Mouse (Mus musculus): ENCODE data around the gene Adck1. TPM values are rescaled to one million over a fixed set of nuclear protein-coding genes. Genes with fewer than 3 reads are reported as not detected.

Gene Adck1
- polyA plus RNA-seq, 1 experiment from 2014 or later = 15.1 TPM

DNA sequence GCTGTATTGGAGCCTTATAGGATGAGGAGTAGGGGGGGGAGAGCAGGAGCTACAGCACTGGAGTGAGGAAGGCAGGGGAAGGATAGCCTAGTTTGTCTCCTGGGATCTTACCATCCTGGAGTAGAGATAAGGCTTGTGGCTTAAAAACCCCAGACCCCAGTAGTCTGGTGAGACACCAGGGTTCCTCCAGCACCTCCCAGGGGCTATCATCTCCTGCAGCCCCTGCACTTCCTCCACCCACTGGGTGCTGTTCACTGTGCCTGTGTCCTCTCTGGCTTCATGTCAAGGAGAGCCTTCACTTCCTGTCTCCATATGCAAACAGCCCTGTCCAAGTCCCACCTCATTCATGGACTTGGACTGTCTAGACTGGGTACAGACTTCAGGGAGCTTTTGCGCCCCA, 96.7 kb downstream of the Adck1 start:
- Histone ChIP-seq H3K9ac (ENCODE audit: low read depth, low read length) (no peak overlapping the region), H3K4me2 (ENCODE audit: low read depth, low read length) (no peak overlapping the region), H3K9me3 (ENCODE audit: control insufficient read depth, low read length) (no peaks in the 10 kb centered on the region), H3K4me1 (ENCODE audit: control insufficient read depth, insufficient read depth, low read length) (no peaks in the 10 kb centered on the region), H3K4me3 (ENCODE audit: low read depth, low read length) (no peak overlapping the region), H3K27ac (replicated peaks; ENCODE audit: low read depth, low read length) (no peak overlapping the region), H3K27me3 (replicated peaks; ENCODE audit: control insufficient read depth, insufficient read depth, low read length) (no peaks in the 10 kb centered on the region), H3K36me3 (ENCODE audit: control insufficient read depth, insufficient read depth, low read length) (no peaks in the 10 kb centered on the region)
- no peak for DNase-seq (ENCODE audit: low spot score)
- no peak for ATAC-seq (ENCODE audit: low read depth)
- WGBS = 96% methylated on average over 1 of the region's 1 CpGs

DNA sequence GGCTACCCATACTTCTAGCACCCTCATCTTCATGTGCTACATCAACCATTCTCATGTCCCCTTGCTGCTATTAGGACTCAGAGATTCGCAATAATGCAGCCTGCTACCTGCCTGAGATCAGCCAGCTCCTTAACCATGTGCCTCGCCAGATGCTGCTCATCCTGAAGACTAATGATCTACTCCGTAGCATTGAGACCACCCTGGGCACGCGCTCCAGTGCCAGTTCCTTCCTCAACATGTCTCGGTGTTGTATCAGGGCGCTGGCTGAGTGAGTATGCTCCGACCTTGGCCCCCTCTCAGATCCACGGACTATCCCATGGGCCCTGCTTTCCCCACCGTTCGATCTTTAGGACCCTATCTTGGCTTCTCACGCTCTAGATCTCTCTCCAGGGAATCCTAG, 98.6 kb downstream of the Adck1 start:
- H3K9ac ChIP-seq (ENCODE audit: low read depth, low read length) = no peak overlapping the region
- no peak overlapping the region for H3K27ac ChIP-seq (replicated peaks; ENCODE audit: low read depth, low read length)
- H3K36me3 ChIP-seq (ENCODE audit: control insufficient read depth, insufficient read depth, low read length) = no peaks in the 10 kb centered on the region
- H3K4me3 ChIP-seq (ENCODE audit: low read depth, low read length) = no peak overlapping the region
- WGBS = 94% methylated on average over 12 of the region's 12 CpGs
- ATAC-seq (ENCODE audit: low read depth) (no peak), DNase-seq (ENCODE audit: low spot score) (no peak)
- no peaks in the 10 kb centered on the region for H3K27me3 ChIP-seq (replicated peaks; ENCODE audit: control insufficient read depth, insufficient read depth, low read length)
- no peaks in the 10 kb centered on the region for H3K4me1 ChIP-seq (ENCODE audit: control insufficient read depth, insufficient read depth, low read length)
- no peak overlapping the region for H3K4me2 ChIP-seq (ENCODE audit: low read depth, low read length)
- no peaks in the 10 kb centered on the region for H3K9me3 ChIP-seq (ENCODE audit: control insufficient read depth, low read length)

DNA sequence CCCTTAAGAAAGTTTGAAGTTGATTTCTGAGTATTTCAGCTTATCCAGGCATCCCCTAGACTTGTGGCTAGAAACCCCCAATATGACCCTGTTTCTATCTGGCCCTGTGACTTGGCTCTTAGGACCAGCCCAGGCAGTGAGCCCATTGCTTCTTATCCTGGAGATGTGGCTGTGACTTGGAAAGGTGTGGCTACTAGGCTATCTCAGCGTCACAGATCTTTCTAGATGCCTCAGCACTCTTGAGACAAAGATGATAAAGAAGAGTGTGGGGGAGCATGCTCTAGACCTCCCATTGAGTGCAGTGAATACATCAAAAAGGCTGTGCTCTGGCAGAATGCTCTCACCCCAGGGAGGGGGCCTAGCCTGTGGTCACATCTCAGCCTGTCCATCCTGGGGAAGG, 99.1 kb downstream of the Adck1 start:
- no peak overlapping the region for H3K9ac ChIP-seq (ENCODE audit: low read depth, low read length)
- H3K9me3 ChIP-seq (ENCODE audit: control insufficient read depth, low read length) = no peaks in the 10 kb centered on the region
- H3K36me3 ChIP-seq (ENCODE audit: control insufficient read depth, insufficient read depth, low read length) = no peaks in the 10 kb centered on the region
- H3K27ac ChIP-seq (replicated peaks; ENCODE audit: low read depth, low read length) = no peak overlapping the region
- 86% methylated on average over 1 of the region's 1 CpGs for WGBS
- H3K4me2 ChIP-seq (ENCODE audit: low read depth, low read length) = no peak overlapping the region
- no peaks in the 10 kb centered on the region for H3K27me3 ChIP-seq (replicated peaks; ENCODE audit: control insufficient read depth, insufficient read depth, low read length)
- H3K4me3 ChIP-seq (ENCODE audit: low read depth, low read length) = no peak overlapping the region
- DNase-seq (ENCODE audit: low spot score) (no peak), ATAC-seq (ENCODE audit: low read depth) (no peak)
- H3K4me1 ChIP-seq (ENCODE audit: control insufficient read depth, insufficient read depth, low read length) = no peaks in the 10 kb centered on the region

DNA sequence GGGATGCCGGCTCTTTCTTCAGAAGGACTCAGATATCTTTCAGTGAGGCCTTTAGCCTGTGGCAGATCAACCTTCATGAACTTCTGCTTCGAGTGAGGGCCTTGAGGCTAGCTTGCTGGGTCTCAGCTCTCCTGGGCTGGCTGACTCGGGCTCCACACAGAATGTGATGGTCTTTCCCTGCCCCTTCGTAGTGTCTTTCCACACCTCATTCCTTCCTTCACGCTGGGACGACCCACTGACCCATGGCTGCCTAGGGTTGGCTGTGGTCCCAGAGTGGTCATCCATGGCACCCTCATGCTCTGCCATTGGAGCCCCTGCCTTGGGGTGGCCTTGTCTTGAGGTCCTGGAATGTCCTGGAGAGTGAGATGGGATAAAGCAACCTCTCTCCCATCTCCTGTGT, 100.7 kb downstream of the Adck1 start:
- Histone ChIP-seq H3K36me3 (ENCODE audit: control insufficient read depth, insufficient read depth, low read length) (no peaks in the 10 kb centered on the region), H3K4me2 (ENCODE audit: low read depth, low read length) (no peak overlapping the region), H3K9me3 (ENCODE audit: control insufficient read depth, low read length) (no peaks in the 10 kb centered on the region), H3K4me3 (ENCODE audit: low read depth, low read length) (no peak overlapping the region), H3K4me1 (ENCODE audit: control insufficient read depth, insufficient read depth, low read length) (no peaks in the 10 kb centered on the region), H3K9ac (ENCODE audit: low read depth, low read length) (no peak overlapping the region), H3K27me3 (replicated peaks; ENCODE audit: control insufficient read depth, insufficient read depth, low read length) (no peaks in the 10 kb centered on the region), H3K27ac (replicated peaks; ENCODE audit: low read depth, low read length) (no peak overlapping the region)
- DNase-seq (ENCODE audit: low spot score) (no peak), ATAC-seq (ENCODE audit: low read depth) (no peak)
- WGBS = 90% methylated on average over 6 of the region's 6 CpGs

DNA sequence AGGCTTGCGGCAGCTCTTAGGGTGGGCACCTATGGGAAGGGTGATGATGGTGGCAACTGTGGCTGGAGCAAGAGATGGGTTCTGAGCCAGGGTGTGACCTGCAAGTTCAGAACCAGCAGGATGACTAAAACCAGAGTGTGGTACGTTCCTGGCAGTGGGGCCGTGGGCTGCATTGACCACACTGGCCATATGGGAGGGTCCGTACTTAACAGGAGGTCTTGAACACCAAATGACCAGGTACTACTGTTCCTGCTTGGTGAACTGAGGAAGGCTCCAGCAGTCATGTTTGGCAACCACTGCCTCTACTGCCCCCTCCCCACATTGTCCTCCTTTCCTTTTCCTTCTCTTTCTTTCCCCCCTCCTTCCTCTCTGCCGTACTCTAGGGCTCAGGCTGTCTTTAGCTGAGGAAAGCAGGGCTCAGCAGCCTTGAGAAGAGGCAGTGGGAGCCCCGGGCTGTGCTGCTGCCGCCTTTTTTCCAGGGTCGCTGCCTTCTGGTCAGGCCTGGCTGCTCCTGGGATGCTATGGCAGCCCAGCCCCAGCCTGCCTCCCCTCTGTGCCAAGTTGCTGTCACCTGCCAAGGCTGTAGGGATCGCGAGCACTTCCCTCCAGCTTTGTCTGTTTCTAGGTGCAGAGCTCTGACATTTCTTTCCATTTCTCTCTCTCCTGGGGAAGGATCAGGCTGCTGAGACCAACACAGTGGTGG, 103.4 kb downstream of the Adck1 start:
- Histone ChIP-seq H3K9ac (ENCODE audit: low read depth, low read length) (no peak overlapping the region), H3K27ac (replicated peaks; ENCODE audit: low read depth, low read length) (no peak overlapping the region), H3K4me2 (ENCODE audit: low read depth, low read length) (no peak overlapping the region), H3K27me3 (replicated peaks; ENCODE audit: control insufficient read depth, insufficient read depth, low read length) (no peaks in the 10 kb centered on the region), H3K9me3 (ENCODE audit: control insufficient read depth, low read length) (no peaks in the 10 kb centered on the region), H3K36me3 (ENCODE audit: control insufficient read depth, insufficient read depth, low read length) (no peaks in the 10 kb centered on the region), H3K4me1 (ENCODE audit: control insufficient read depth, insufficient read depth, low read length) (no peaks in the 10 kb centered on the region), H3K4me3 (ENCODE audit: low read depth, low read length) (no peak overlapping the region)
- DNase-seq (ENCODE audit: low spot score) (no peak), ATAC-seq (ENCODE audit: low read depth) (no peak; the same call in 1 of the 2 replicates)
- WGBS = 77% methylated on average over 9 of the region's 10 CpGs

DNA sequence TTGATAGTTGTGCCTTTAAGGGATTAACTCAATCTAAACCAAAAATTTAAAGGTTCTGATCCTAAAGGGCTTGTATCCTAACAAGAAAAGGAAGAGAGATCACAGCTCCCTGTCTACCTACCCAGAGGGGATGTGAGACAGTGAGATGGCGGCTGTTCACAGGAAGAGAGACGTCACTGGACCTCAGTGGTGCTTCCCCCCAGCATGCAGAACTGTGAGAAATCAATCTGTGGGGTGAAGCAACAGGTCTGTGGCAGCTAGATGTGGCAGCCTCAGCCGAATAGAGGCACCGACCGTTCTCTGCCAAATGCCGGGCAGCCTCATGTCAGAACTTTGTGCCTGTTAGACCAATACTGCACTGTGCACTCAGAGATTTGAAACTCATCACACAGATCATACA, 106.4 kb downstream of the Adck1 start:
- Histone ChIP-seq H3K36me3 (ENCODE audit: control insufficient read depth, insufficient read depth, low read length) (no peaks in the 10 kb centered on the region), H3K4me2 (ENCODE audit: low read depth, low read length) (no peak overlapping the region), H3K27me3 (replicated peaks; ENCODE audit: control insufficient read depth, insufficient read depth, low read length) (no peaks in the 10 kb centered on the region), H3K27ac (replicated peaks; ENCODE audit: low read depth, low read length) (no peak overlapping the region), H3K4me3 (ENCODE audit: low read depth, low read length) (no peak overlapping the region), H3K9ac (ENCODE audit: low read depth, low read length) (no peak overlapping the region), H3K4me1 (ENCODE audit: control insufficient read depth, insufficient read depth, low read length) (no peaks in the 10 kb centered on the region), H3K9me3 (ENCODE audit: control insufficient read depth, low read length) (no peaks in the 10 kb centered on the region)
- 80% methylated on average over 6 of the region's 6 CpGs for WGBS
- DNase-seq (ENCODE audit: low spot score) (no peak), ATAC-seq (ENCODE audit: low read depth) (no peak)

DNA sequence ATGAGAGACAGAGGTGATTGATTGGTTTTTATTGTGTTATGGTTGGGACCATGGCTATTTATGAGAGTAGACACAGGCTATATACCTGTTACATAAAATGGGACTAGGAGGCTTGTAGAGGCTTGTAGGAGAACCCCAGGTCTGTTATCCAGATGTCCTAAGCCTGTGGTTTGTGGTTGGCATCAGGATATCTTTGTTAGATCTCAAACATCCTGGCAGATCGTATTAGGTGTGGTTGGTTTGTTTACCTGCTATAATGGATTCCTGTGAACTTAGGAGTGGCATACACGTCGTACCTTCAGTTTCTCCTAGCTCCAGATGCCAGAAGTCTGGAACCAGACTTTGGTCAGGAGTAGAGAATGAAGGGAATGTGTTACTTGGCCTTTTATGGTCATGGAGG, 106.9 kb downstream of the Adck1 start:
- no peaks in the 10 kb centered on the region for H3K4me1 ChIP-seq (ENCODE audit: control insufficient read depth, insufficient read depth, low read length)
- H3K4me2 ChIP-seq (ENCODE audit: low read depth, low read length) = no peak overlapping the region
- no peak overlapping the region for H3K4me3 ChIP-seq (ENCODE audit: low read depth, low read length)
- no peaks in the 10 kb centered on the region for H3K9me3 ChIP-seq (ENCODE audit: control insufficient read depth, low read length)
- H3K27ac ChIP-seq (replicated peaks; ENCODE audit: low read depth, low read length) = no peak overlapping the region
- H3K36me3 ChIP-seq (ENCODE audit: control insufficient read depth, insufficient read depth, low read length) = no peaks in the 10 kb centered on the region
- ATAC-seq (ENCODE audit: low read depth) (no peak), DNase-seq (ENCODE audit: low spot score) (no peak)
- no peak overlapping the region for H3K9ac ChIP-seq (ENCODE audit: low read depth, low read length)
- H3K27me3 ChIP-seq (replicated peaks; ENCODE audit: control insufficient read depth, insufficient read depth, low read length) = no peaks in the 10 kb centered on the region
- WGBS = 61% methylated on average over 3 of the region's 3 CpGs

DNA sequence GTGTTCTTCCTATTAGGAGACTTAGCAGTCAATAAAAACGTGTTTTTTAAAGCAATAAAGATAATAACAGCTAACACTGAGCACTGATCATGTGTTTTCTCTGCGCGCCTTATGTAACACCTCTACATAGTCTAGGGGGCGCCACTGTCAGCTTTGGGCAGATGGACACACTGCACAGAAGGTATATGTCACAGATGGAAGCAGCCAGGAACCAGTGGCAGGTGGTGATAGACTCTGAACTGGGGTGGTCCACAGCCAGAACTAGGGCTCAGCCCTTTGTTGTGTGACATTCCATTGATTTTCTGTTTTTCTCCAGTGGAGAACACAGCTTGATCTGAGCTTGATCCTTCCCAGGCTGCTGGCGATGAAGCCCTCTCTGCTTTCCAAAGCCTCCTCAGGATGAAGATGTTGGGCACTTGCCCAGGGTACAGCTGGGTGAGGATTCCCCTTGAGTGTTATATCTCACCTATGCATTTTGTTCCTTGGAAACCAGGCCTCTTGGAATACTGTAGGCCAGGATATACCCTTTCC, 107.6 kb downstream of the Adck1 start:
- Histone ChIP-seq H3K27ac (replicated peaks; ENCODE audit: low read depth, low read length) (no peak overlapping the region), H3K4me1 (ENCODE audit: control insufficient read depth, insufficient read depth, low read length) (no peaks in the 10 kb centered on the region), H3K4me3 (ENCODE audit: low read depth, low read length) (no peak overlapping the region), H3K4me2 (ENCODE audit: low read depth, low read length) (no peak overlapping the region), H3K36me3 (ENCODE audit: control insufficient read depth, insufficient read depth, low read length) (no peaks in the 10 kb centered on the region), H3K27me3 (replicated peaks; ENCODE audit: control insufficient read depth, insufficient read depth, low read length) (no peaks in the 10 kb centered on the region), H3K9ac (ENCODE audit: low read depth, low read length) (no peak overlapping the region), H3K9me3 (ENCODE audit: control insufficient read depth, low read length) (no peaks in the 10 kb centered on the region)
- WGBS = 73% methylated on average over 5 of the region's 5 CpGs
- DNase-seq (ENCODE audit: low spot score) (no peak), ATAC-seq (ENCODE audit: low read depth) (no peak)

DNA sequence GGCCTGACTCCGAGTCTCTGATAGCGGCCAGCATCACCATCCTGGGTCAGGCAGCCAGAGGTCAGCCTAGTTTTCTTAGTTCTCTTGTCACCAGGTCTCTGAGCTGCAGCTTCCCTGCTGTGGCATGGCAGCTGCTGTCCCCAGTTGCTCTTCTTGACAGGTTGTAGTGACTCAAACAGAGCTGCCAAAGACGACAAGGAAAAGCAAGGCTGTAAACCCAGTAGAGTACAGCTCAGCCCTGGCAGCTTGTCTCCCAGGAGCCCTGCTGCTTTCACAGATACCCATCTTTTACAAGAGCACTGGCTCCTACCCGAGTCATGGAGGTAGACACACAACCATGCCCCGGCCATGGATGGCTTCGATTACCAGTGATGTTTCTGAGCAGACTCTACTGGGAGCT, 108.3 kb downstream of the Adck1 start:
- 68% methylated on average over 6 of the region's 6 CpGs for WGBS
- Histone ChIP-seq H3K4me3 (ENCODE audit: low read depth, low read length) (no peak overlapping the region), H3K27me3 (replicated peaks; ENCODE audit: control insufficient read depth, insufficient read depth, low read length) (no peaks in the 10 kb centered on the region), H3K36me3 (ENCODE audit: control insufficient read depth, insufficient read depth, low read length) (no peaks in the 10 kb centered on the region), H3K4me2 (ENCODE audit: low read depth, low read length) (no peak overlapping the region), H3K27ac (replicated peaks; ENCODE audit: low read depth, low read length) (no peak overlapping the region), H3K9me3 (ENCODE audit: control insufficient read depth, low read length) (no peaks in the 10 kb centered on the region), H3K9ac (ENCODE audit: low read depth, low read length) (no peak overlapping the region), H3K4me1 (ENCODE audit: control insufficient read depth, insufficient read depth, low read length) (no peaks in the 10 kb centered on the region)
- ATAC-seq (ENCODE audit: low read depth) = no peak
- no peak for DNase-seq (ENCODE audit: low spot score)

Measured in embryonic facial prominence, embryonic 14.5 days (tissue).